Mouse (Mus musculus): Measurements from ENCODE around the gene Rere. TPM values are rescaled to one million over a fixed set of nuclear protein-coding genes. Genes with fewer than 3 reads are reported as not detected.

The Rere gene
- total and polyA plus RNA-seq, 3 experiments: 4.1 to 31.8 TPM; not detected in 1

DNA sequence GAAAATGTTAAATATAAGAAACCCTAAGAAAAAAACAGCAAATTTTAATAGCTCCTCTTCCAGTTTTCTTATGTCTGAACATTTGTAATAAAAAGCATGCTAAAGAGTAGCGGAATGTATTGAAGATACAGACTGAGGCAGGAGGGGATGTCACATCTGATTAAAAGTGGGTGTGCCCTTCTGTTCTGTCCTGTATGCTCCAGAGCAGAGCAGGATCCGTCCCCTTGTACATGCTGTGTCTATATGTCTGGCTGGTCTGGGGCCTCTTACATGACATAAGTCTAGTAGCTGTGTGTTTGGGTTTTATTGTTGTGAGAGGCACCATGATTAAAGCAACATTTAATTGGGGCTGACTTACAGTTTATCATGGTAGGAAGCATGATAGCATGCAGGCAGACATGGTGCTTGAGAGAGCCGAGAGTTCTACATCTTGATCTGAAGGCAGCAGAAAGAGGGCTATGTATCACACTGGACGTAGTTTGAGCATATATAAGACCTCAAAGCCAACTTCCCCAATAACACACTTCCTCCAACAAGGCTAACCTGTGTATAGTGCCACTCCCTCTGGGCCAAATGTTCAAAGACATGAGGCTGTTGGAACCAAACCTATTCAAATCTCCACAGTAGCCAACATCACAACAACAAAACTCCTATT, 189.4 kb downstream of the Rere start:
- Histone ChIP-seq H3K9me3 (replicated peaks; ENCODE audit: insufficient read depth, low read length) (no peaks in the 10 kb centered on the region), H3K27ac (ENCODE audit: control insufficient read depth, low read depth, low read length) (peak overlapping the region; percentile 60), H3K4me1 (ENCODE audit: control insufficient read depth in 1 of 2, insufficient read depth in 2 of 2, low read length in 2 of 2) (peaks cover 13 to 28% of the 10 kb centered on the region in 2 experiments), H3K27me3 (ENCODE audit: control insufficient read depth in 1 of 2, insufficient read depth in 2 of 2, low read length in 2 of 2) (no peaks in the 10 kb centered on the region), H3K4me3 (ENCODE audit: control insufficient read depth in 1 of 2, insufficient read depth in 1 of 2, low read depth in 2 of 2, low read length in 2 of 2) (no peak overlapping the region), H3K79me2 (ENCODE audit: control insufficient read depth, insufficient read depth, low read length, poor library complexity) (0 out of 2 replicates have a peak, but pooled peaks cover 3% of the 10 kb centered on the region), H3K36me3 (ENCODE audit: control insufficient read depth in 1 of 2, insufficient read depth in 2 of 2, low read length in 2 of 2) (peaks cover 0 to 29% of the 10 kb centered on the region in 2 experiments; a peak in 2 of 4 replicates), H3K9ac (ENCODE audit: control insufficient read depth, low read depth, low read length, poor library complexity, severe bottlenecking) (no peak overlapping the region)
- peak; percentile 48; the same call in 1 of the 2 replicates for TF ChIP-seq MYC (IDR thresholded peaks at IDR 0.05; ENCODE audit: low read depth, low read length)
- TF ChIP-seq SIN3A (IDR thresholded peaks at IDR 0.05; ENCODE audit: low read length): peak; percentile 18; the same call in 1 of the 2 replicates
- peak in 1 of 2 experiments; percentile 30; a peak in 2 of 4 replicates for TF ChIP-seq EP300 (IDR thresholded peaks at IDR 0.05; ENCODE audit: low read depth in 1 of 2, low read length in 2 of 2)
- peak; percentile 36; the same call in 1 of the 2 replicates for TF ChIP-seq ETS1 (IDR thresholded peaks at IDR 0.05; ENCODE audit: low read depth, low read length)
- TF ChIP-seq GATA1 (IDR thresholded peaks at IDR 0.05; ENCODE audit: low read depth, low read length): 0 out of 2 replicates have a peak, but pooled peaks have one; percentile 6
- TF ChIP-seq RAD21 (IDR thresholded peaks at IDR 0.05; ENCODE audit: low read depth, low read length): no peak
- no peak for TF ChIP-seq RCOR1 (IDR thresholded peaks at IDR 0.05; ENCODE audit: low read depth, low read length)
- 0 out of 2 replicates have a peak, but pooled peaks have one; percentile 10 for TF ChIP-seq TBP (IDR thresholded peaks at IDR 0.05; ENCODE audit: low read depth, low read length)
- no peak for TF ChIP-seq POLR2AphosphoS2 (IDR thresholded peaks at IDR 0.05; ENCODE audit: low read length)
- TF ChIP-seq MXI1 (IDR thresholded peaks at IDR 0.05; ENCODE audit: low read depth, low read length): peak; percentile 61; the same call in 1 of the 2 replicates
- DNase-seq (ENCODE audit: low read depth, low spot score): peak; percentile 76

GRCm38 (mm10) chr4:150472751-150473436, 191.4 kb downstream of the Rere start:
- Histone ChIP-seq H3K9me3 (replicated peaks; ENCODE audit: insufficient read depth, low read length) (no peaks in the 10 kb centered on the region), H3K27ac (ENCODE audit: control insufficient read depth, low read depth, low read length) (peak overlapping the region; percentile 80), H3K9ac (ENCODE audit: control insufficient read depth, low read depth, low read length, poor library complexity, severe bottlenecking) (peak overlapping the region; percentile 22; the same call in 1 of the 2 replicates), H3K79me2 (ENCODE audit: control insufficient read depth, insufficient read depth, low read length, poor library complexity) (0 out of 2 replicates have a peak, but pooled peaks cover 1% of the 10 kb centered on the region), H3K4me3 (ENCODE audit: control insufficient read depth in 1 of 2, insufficient read depth in 1 of 2, low read depth in 2 of 2, low read length in 2 of 2) (no peak overlapping the region), H3K27me3 (ENCODE audit: control insufficient read depth in 1 of 2, insufficient read depth in 2 of 2, low read length in 2 of 2) (no peaks in the 10 kb centered on the region), H3K4me1 (ENCODE audit: control insufficient read depth in 1 of 2, insufficient read depth in 2 of 2, low read length in 2 of 2) (peaks cover 17 to 34% of the 10 kb centered on the region in 2 experiments), H3K36me3 (ENCODE audit: control insufficient read depth in 1 of 2, insufficient read depth in 2 of 2, low read length in 2 of 2) (peaks cover 0 to 34% of the 10 kb centered on the region in 2 experiments; a peak in 3 of 4 replicates)
- DNase-seq (ENCODE audit: low read depth, low spot score): peak; percentile 91
- TF ChIP-seq MXI1 (IDR thresholded peaks at IDR 0.05; ENCODE audit: low read depth, low read length) (peak; percentile 80; the same call in 1 of the 2 replicates), BHLHE40 (IDR thresholded peaks at IDR 0.05; ENCODE audit: borderline replicate concordance, low read depth, low read length) (peak; percentile 91), CHD2 (IDR thresholded peaks at IDR 0.05; ENCODE audit: low read length) (peak; percentile 29), RCOR1 (IDR thresholded peaks at IDR 0.05; ENCODE audit: low read depth, low read length) (peak; percentile 92), ZMIZ1 (IDR thresholded peaks at IDR 0.05; ENCODE audit: low read depth, low read length) (0 out of 2 replicates have a peak, but pooled peaks have one; percentile 32), POLR2A (IDR thresholded peaks at IDR 0.05; ENCODE audit: control insufficient read depth in 1 of 2, insufficient read depth in 1 of 2, low read depth in 1 of 2, low read length in 2 of 2, poor library complexity in 1 of 2) (no peak), UBTF (IDR thresholded peaks at IDR 0.05; ENCODE audit: borderline replicate concordance, insufficient read depth, low read depth, low read length) (0 out of 2 replicates have a peak, but pooled peaks have one; percentile 83), NELFE (IDR thresholded peaks at IDR 0.05; ENCODE audit: low read depth, low read length) (no peak; the same call in 1 of the 2 replicates), SIN3A (IDR thresholded peaks at IDR 0.05; ENCODE audit: low read length) (peak; percentile 85), ETS1 (IDR thresholded peaks at IDR 0.05; ENCODE audit: low read depth, low read length) (peak; percentile 89), USF2 (IDR thresholded peaks at IDR 0.05; ENCODE audit: borderline replicate concordance in 1 of 2, insufficient read depth in 1 of 2, low read depth in 1 of 2, low read length in 2 of 2) (no peak), TCF12 (IDR thresholded peaks at IDR 0.05; ENCODE audit: low read depth, low read length) (peak; percentile 85), GABPA (IDR thresholded peaks at IDR 0.05; ENCODE audit: low read depth, low read length) (no peak), KAT2A (conservative IDR thresholded peaks at IDR 0.05; ENCODE audit: low read depth, low read length) (no peak), TBP (IDR thresholded peaks at IDR 0.05; ENCODE audit: low read depth, low read length) (peak; percentile 39; the same call in 1 of the 2 replicates), CTCF (IDR thresholded peaks at IDR 0.05 in 2 of 3, conservative IDR thresholded peaks at IDR 0.05 in 1 of 3; ENCODE audit: control insufficient read depth in 1 of 3, insufficient read depth in 1 of 3, low read depth in 2 of 3, low read length in 3 of 3, poor library complexity in 1 of 3, severe bottlenecking in 1 of 3) (no peak), TAL1 (IDR thresholded peaks at IDR 0.05; ENCODE audit: low read length) (peak; percentile 86), MAZ (IDR thresholded peaks at IDR 0.05; ENCODE audit: low read depth, low read length) (no peak), ELF1 (IDR thresholded peaks at IDR 0.05; ENCODE audit: low read depth, low read length) (no peak), MAX (IDR thresholded peaks at IDR 0.05; ENCODE audit: low read length) (peak; percentile 61), MEF2A (IDR thresholded peaks at IDR 0.05; ENCODE audit: extremely low read depth, insufficient replicate concordance, low read depth, low read length, poor library complexity, severe bottlenecking) (0 out of 2 replicates have a peak, but pooled peaks have one; percentile 32), ZNF384 (IDR thresholded peaks at IDR 0.05; ENCODE audit: low read depth, low read length) (0 out of 2 replicates have a peak, but pooled peaks have one; percentile 41)

Data from MEL (cell line).